Mouse (Mus musculus) urinary bladder, adult 2 months (tissue): ENCODE measurements around the gene Ccdc65. TPM values are rescaled to one million over a fixed set of nuclear protein-coding genes. Genes with fewer than 3 reads are reported as not detected.

Source experiments
- DNase-seq: peaks from one replicate; pipeline ENCODE4 v3.0.0; 2022; ENCODE audit warnings: low spot score
- polyA plus RNA-seq: library from polyadenylated mRNA; depleted of rRNA; stranded (reverse); fragments of >200 nt; gene quantifications from 2 replicates; pipeline ENCODE4 v1.2.3, GENCODE M21; 2012

The Ccdc65 gene
- polyA plus RNA-seq, 1 experiment, result 3.1 TPM

GRCm38 (mm10) chr15:98692171-98692715 is 15.8 kb upstream of the Ccdc65 start:
- no peak for DNase-seq

GRCm38 (mm10) chr15:98695726-98696125 is 12.3 kb upstream of the Ccdc65 start:
- DNase-seq, result no peak

GRCm38 (mm10) chr15:98696216-98696615 is 11.8 kb upstream of the Ccdc65 start:
- no peak for DNase-seq

- peak; percentile 77 for DNase-seq
Observed at GRCm38 (mm10) chr15:98699190-98700105, 8.6 kb upstream of the Ccdc65 start.

GRCm38 (mm10) chr15:98704312-98704711 is 3.7 kb upstream of the Ccdc65 start:
- DNase-seq, result no peak

- peak; percentile 49 for DNase-seq
Observed at GRCm38 (mm10) chr15:98710442-98710841, 2.4 kb downstream of the Ccdc65 start.

- DNase-seq, result no peak
Observed at GRCm38 (mm10) chr15:98714230-98714652, 6.2 kb downstream of the Ccdc65 start.

GRCm38 (mm10) chr15:98717301-98717700 is 9.3 kb downstream of the Ccdc65 start:
- DNase-seq, result no peak

GRCm38 (mm10) chr15:98722191-98722590 is 14.2 kb downstream of the Ccdc65 start:
- no peak for DNase-seq

- no peak for DNase-seq
Observed at GRCm38 (mm10) chr15:98722854-98723253, 14.8 kb downstream of the Ccdc65 start.

GRCm38 (mm10) chr15:98724441-98724840 is 16.4 kb downstream of the Ccdc65 start:
- DNase-seq, result no peak

- DNase-seq, result no peak
Observed at GRCm38 (mm10) chr15:98726079-98726478, 18.1 kb downstream of the Ccdc65 start.

- no peak for DNase-seq
Observed at GRCm38 (mm10) chr15:98726746-98727145, 18.7 kb downstream of the Ccdc65 start.

GRCm38 (mm10) chr15:98727443-98728321 is 19.7 kb downstream of the Ccdc65 start, which contains the start of gene Fkbp11:
Gene Fkbp11, minus strand, starts transcription at chr15:98728198.
- DNase-seq, result no peak

GRCm38 (mm10) chr15:98728366-98728765 is 20.4 kb downstream of the Ccdc65 start:
- no peak for DNase-seq

- DNase-seq, result no peak
Observed at GRCm38 (mm10) chr15:98729791-98730545, 22.0 kb downstream of the Ccdc65 start.

GRCm38 (mm10) chr15:98730790-98731189 is 22.8 kb downstream of the Ccdc65 start:
- no peak for DNase-seq

- no peak for DNase-seq
Observed at GRCm38 (mm10) chr15:98732006-98732531, 24.1 kb downstream of the Ccdc65 start.

- DNase-seq, result no peak
Observed at GRCm38 (mm10) chr15:98733370-98733769, 25.4 kb downstream of the Ccdc65 start.

- DNase-seq, result no peak
Observed at GRCm38 (mm10) chr15:98733976-98734566, 26.1 kb downstream of the Ccdc65 start.

GRCm38 (mm10) chr15:98736521-98736920 is 28.5 kb downstream of the Ccdc65 start:
- no peak for DNase-seq
